ENCODE assay signal across 8 mouse cellular contexts in genomic region chr11:86484910-86485510, GRCm38 (mm10). TPM values are rescaled to one million over a fixed set of nuclear protein-coding genes. Genes with fewer than 3 reads are reported as not detected.
DNase-seq lines count a peak whose midpoint lies in the region; ATAC-seq and TF ChIP-seq lines count a peak whose summit lies in the region.

No protein-coding gene starts in this region.

- H3K4me3 ChIP-seq in cortical plate, adult 2 months (ENCODE audit: insufficient read depth, low read length), result peak overlapping the region; percentile 55
- H3K4me3 ChIP-seq in liver, embryonic 12.5 days, result peak overlapping the region; percentile 77
- H3K4me3 ChIP-seq in midbrain, embryonic 16.5 days (ENCODE audit: low read depth, low read length), result peak overlapping the region; percentile 67
- H3K4me3 ChIP-seq in stomach, embryonic 16.5 days (replicated peaks; ENCODE audit: low read length), result peak overlapping the region; percentile 82

- H3K4me1 ChIP-seq in cortical plate, adult 2 months (ENCODE audit: control insufficient read depth, insufficient read depth, low read length), result peaks cover 5% of the 10 kb centered on the region; the same call in 1 of the 2 replicates
- peaks cover 11% of the 10 kb centered on the region for H3K4me1 ChIP-seq in liver, embryonic 12.5 days
- H3K4me1 ChIP-seq in midbrain, embryonic 16.5 days (ENCODE audit: control insufficient read depth, insufficient read depth, low read length), result peaks cover 9% of the 10 kb centered on the region
- H3K4me1 ChIP-seq in stomach, embryonic 16.5 days (ENCODE audit: control insufficient read depth, insufficient read depth, low read length), result peaks cover 9% of the 10 kb centered on the region

- peak; percentile 34; the same call in 1 of the 2 replicates for ATAC-seq in liver, embryonic 12.5 days
- ATAC-seq in midbrain, embryonic 16.5 days, result peak; percentile 81
- ATAC-seq in stomach, embryonic 16.5 days (ENCODE audit: insufficient read depth, low FRiP score), result peak; percentile 42

- peaks cover 14% of the 10 kb centered on the region for H3K36me3 ChIP-seq in liver, embryonic 12.5 days
- 0 out of 2 replicates have a peak, but pooled peaks cover 5% of the 10 kb centered on the region for H3K36me3 ChIP-seq in midbrain, embryonic 16.5 days (ENCODE audit: control insufficient read depth, insufficient read depth, low read length)
- no peaks in the 10 kb centered on the region for H3K36me3 ChIP-seq in stomach, embryonic 16.5 days (ENCODE audit: control insufficient read depth, insufficient read depth, low read length)

- peak overlapping the region; percentile 93 for H3K4me2 ChIP-seq in liver, embryonic 12.5 days
- H3K4me2 ChIP-seq in midbrain, embryonic 16.5 days (ENCODE audit: low read length), result peak overlapping the region; percentile 56
- peak overlapping the region; percentile 70 for H3K4me2 ChIP-seq in stomach, embryonic 16.5 days (ENCODE audit: low read depth, low read length)

- peaks cover 3% of the 10 kb centered on the region; the same call in 1 of the 2 replicates for H3K27me3 ChIP-seq in liver, embryonic 12.5 days (replicated peaks)
- H3K27me3 ChIP-seq in midbrain, embryonic 16.5 days (ENCODE audit: control insufficient read depth, insufficient read depth, low read depth, low read length), result no peaks in the 10 kb centered on the region
- no peaks in the 10 kb centered on the region for H3K27me3 ChIP-seq in stomach, embryonic 16.5 days (ENCODE audit: control insufficient read depth, insufficient read depth, low read length)

- H3K27ac ChIP-seq in cortical plate, adult 2 months (ENCODE audit: insufficient read depth, low read length), result peak overlapping the region; percentile 15; the same call in 1 of the 2 replicates
- peak overlapping the region; percentile 86 for H3K27ac ChIP-seq in liver, embryonic 12.5 days
- H3K27ac ChIP-seq in midbrain, embryonic 16.5 days (ENCODE audit: low read length), result peak overlapping the region; percentile 79
- H3K27ac ChIP-seq in stomach, embryonic 16.5 days (ENCODE audit: low read length), result peak overlapping the region; percentile 90

- H3K9me3 ChIP-seq in liver, embryonic 12.5 days (replicated peaks), result no peaks in the 10 kb centered on the region
- H3K9me3 ChIP-seq in midbrain, embryonic 16.5 days (replicated peaks; ENCODE audit: control insufficient read depth, low read length, poor library complexity, severe bottlenecking), result no peaks in the 10 kb centered on the region
- H3K9me3 ChIP-seq in stomach, embryonic 16.5 days (replicated peaks; ENCODE audit: control insufficient read depth, low read length), result no peaks in the 10 kb centered on the region

- DNase-seq in kidney, adult 8-10 months, result peak; percentile 20 to 33
- DNase-seq in kidney, adult 18-20 months, result no peak
- DNase-seq in gastrocnemius, postnatal 36 days, result peak; percentile 27 to 30
- peak; percentile 70 for DNase-seq in kidney, postnatal 10 days

- no peak for TF ChIP-seq CTCF in cortical plate, adult 2 months (IDR thresholded peaks at IDR 0.05; ENCODE audit: extremely low read depth, insufficient read depth, low read length)

- WGBS in liver, embryonic 12.5 days (ENCODE audit: insufficient replicate concordance), result under 1% methylated on average over 25 of the region's 25 CpGs
- under 1% methylated on average over 25 of the region's 25 CpGs for WGBS in midbrain, embryonic 16.5 days
- under 1% methylated on average over 25 of the region's 25 CpGs for WGBS in stomach, embryonic 16.5 days

- intact Hi-C loops in gastrocnemius, postnatal 36 days (cut with DNase I), result no loop called here

- TF ChIP-seq POLR2A in cortical plate, adult 2 months (IDR thresholded peaks at IDR 0.05; ENCODE audit: extremely low read depth, insufficient read depth, low read length), result no peak

- peak overlapping the region; percentile 87 for H3K9ac ChIP-seq in liver, embryonic 12.5 days
- peak overlapping the region; percentile 72 for H3K9ac ChIP-seq in midbrain, embryonic 16.5 days (ENCODE audit: low read depth, low read length)
- H3K9ac ChIP-seq in stomach, embryonic 16.5 days (ENCODE audit: low read length), result peak overlapping the region; percentile 92

RNA-seq across cellular contexts. Expression of gene Rnft1, which starts 0.6 kb away (rescaled TPM):
- polyA plus RNA-seq in cortical plate, adult 2 months (2012; rRNA removed), result 10.8 and 14.4 TPM in 2 replicates
- 10 to 100 TPM; 39.5 to 42.6 TPM for total RNA-seq in gastrocnemius, postnatal 36 days (2021)
- polyA plus RNA-seq in liver, embryonic 12.5 days (2016; fragmentation: Nextera tagmentation; extraction: Ambion mirVana), result 18.9 and 21.2 TPM in 2 replicates
- polyA plus RNA-seq in midbrain, embryonic 16.5 days (2015; fragmentation: Nextera tagmentation; extraction: Ambion mirVana), result 14.4 and 14.5 TPM in 2 replicates
- polyA plus RNA-seq in stomach, embryonic 16.5 days (2015; fragmentation: Nextera tagmentation; extraction: Ambion mirVana), result 62.9 and 68.1 TPM in 2 replicates

RNA-seq across cellular contexts. Expression of gene Rps6kb1, which starts 59.6 kb away (rescaled TPM):
- polyA plus RNA-seq in cortical plate, adult 2 months (2012; rRNA removed), result 24.7 and 25.3 TPM in 2 replicates
- total RNA-seq in gastrocnemius, postnatal 36 days (2021), result 10 to 100 TPM; 19.4 to 22.6 TPM
- 35.9 and 40.6 TPM in 2 replicates for polyA plus RNA-seq in liver, embryonic 12.5 days (2016; fragmentation: Nextera tagmentation; extraction: Ambion mirVana)
- polyA plus RNA-seq in midbrain, embryonic 16.5 days (2015; fragmentation: Nextera tagmentation; extraction: Ambion mirVana), result 53.2 and 53.3 TPM in 2 replicates
- polyA plus RNA-seq in stomach, embryonic 16.5 days (2015; fragmentation: Nextera tagmentation; extraction: Ambion mirVana), result 58.4 and 60.0 TPM in 2 replicates

RNA-seq across cellular contexts. Expression of gene Tubd1, which starts 59.8 kb away (rescaled TPM):
- polyA plus RNA-seq in cortical plate, adult 2 months (2012; rRNA removed), result 6.6 and 6.7 TPM in 2 replicates
- 1 to 10 TPM; 5.5 to 6.5 TPM for total RNA-seq in gastrocnemius, postnatal 36 days (2021)
- polyA plus RNA-seq in liver, embryonic 12.5 days (2016; fragmentation: Nextera tagmentation; extraction: Ambion mirVana), result 13.7 and 14.8 TPM in 2 replicates
- 6.4 and 7.8 TPM in 2 replicates for polyA plus RNA-seq in midbrain, embryonic 16.5 days (2015; fragmentation: Nextera tagmentation; extraction: Ambion mirVana)
- polyA plus RNA-seq in stomach, embryonic 16.5 days (2015; fragmentation: Nextera tagmentation; extraction: Ambion mirVana), result 10.4 and 11.8 TPM in 2 replicates

Comparison
In these comparisons a context has a peak if more than half of its experiments do, and no peak if none do; other contexts are left out.
1. H3K27ac ChIP-seq: peak in every context shown above with its lines; median percentile 90 in stomach, embryonic 16.5 days; 86 in liver, embryonic 12.5 days; 79 in midbrain, embryonic 16.5 days; 15 in cortical plate, adult 2 months.